Mouse (Mus musculus) lung, embryonic 16.5 days (tissue): ENCODE measurements around the gene Stx6. TPM values are rescaled to one million over a fixed set of nuclear protein-coding genes. Genes with fewer than 3 reads are reported as not detected.

Source experiments
- ATAC-seq: fragments of 200-750 bp; cut with Nextera tagmentation; 2 replicates; pipeline ENCODE4 v1.8.0; 2017; ENCODE audit warnings: low read depth, mild to moderate bottlenecking, moderate library complexity
- H3K27ac ChIP-seq: fragments of 300-500 bp; sonication (generic); 2 replicates; pipeline ENCODE4 v1.5.1; 2014; ENCODE audit warnings: mild to moderate bottlenecking, control low read depth, low read length
- H3K27me3 ChIP-seq: fragments of 300-500 bp; sonication (generic); 2 replicates; pipeline ENCODE4 v1.6.1; 2014; ENCODE audit warnings: low read depth, low read length, mixed read lengths; ENCODE audit not compliant: control insufficient read depth, insufficient read depth
- H3K36me3 ChIP-seq: fragments of 300-500 bp; sonication (generic); 2 replicates; pipeline ENCODE4 v1.6.1; 2014; ENCODE audit warnings: low read length; ENCODE audit not compliant: control insufficient read depth, insufficient read depth
- H3K4me1 ChIP-seq: fragments of 300-500 bp; sonication (generic); replicated peaks from 2 replicates; pipeline ENCODE4 v1.6.1; 2014; ENCODE audit warnings: low read length, mixed read lengths; ENCODE audit not compliant: control insufficient read depth, insufficient read depth
- H3K4me2 ChIP-seq: fragments of 300-500 bp; sonication (generic); 2 replicates; pipeline ENCODE4 v1.6.1; 2014; ENCODE audit warnings: low read depth, low read length, control low read depth
- H3K4me3 ChIP-seq: fragments of 300-500 bp; sonication (generic); 2 replicates; pipeline ENCODE4 v1.5.1; 2014; ENCODE audit warnings: mild to moderate bottlenecking, low read length, control low read depth
- H3K9ac ChIP-seq: fragments of 300-500 bp; sonication (generic); 2 replicates; pipeline ENCODE4 v1.6.1; 2014; ENCODE audit warnings: low read length, control low read depth
- H3K9me3 ChIP-seq: fragments of 300-500 bp; sonication (generic); 2 replicates; pipeline ENCODE4 v1.6.1; 2016; ENCODE audit warnings: low read length; ENCODE audit not compliant: control insufficient read depth
- WGBS: fragments of 180-500 bp; shearing (Covaris S2); extraction: QIAGEN DNeasy Blood & Tissue Kit; methylation state at CpG from one replicate; pipeline ENCODE4 v1.1.7; 2014; 5-methylcytosine and 5-hydroxymethylcytosine counted together
- polyA plus RNA-seq: library from polyadenylated mRNA; unstranded; fragments of >200 nt; fragmentation: Nextera tagmentation; extraction: Ambion mirVana; gene quantifications from 2 replicates; pipeline ENCODE4 v1.2.1, GENCODE M21; 2015

Gene Stx6
- polyA plus RNA-seq, 1 experiment from 2014 or later, result 72.8 TPM

GRCm38 (mm10) chr1:155250531-155251135, 92.1 kb downstream of the Stx6 start:
- no peaks in the 10 kb centered on the region for H3K36me3 ChIP-seq
- WGBS, result 54% methylated on average over 4 of the region's 4 CpGs
- H3K27ac ChIP-seq, result no peak overlapping the region
- no peaks in the 10 kb centered on the region for H3K4me1 ChIP-seq
- no peaks in the 10 kb centered on the region; the same call in 1 of the 2 replicates for H3K27me3 ChIP-seq
- no peak for ATAC-seq
- H3K4me2 ChIP-seq, result no peak overlapping the region
- H3K9me3 ChIP-seq, result no peaks in the 10 kb centered on the region
- H3K4me3 ChIP-seq, result no peak overlapping the region
- H3K9ac ChIP-seq, result no peak overlapping the region

GRCm38 (mm10) chr1:155251596-155251995, 93.1 kb downstream of the Stx6 start:
- H3K27me3 ChIP-seq, result no peaks in the 10 kb centered on the region; the same call in 1 of the 2 replicates
- H3K4me2 ChIP-seq, result no peak overlapping the region
- H3K9me3 ChIP-seq, result no peaks in the 10 kb centered on the region
- H3K9ac ChIP-seq, result no peak overlapping the region
- 69% methylated on average over 5 of the region's 5 CpGs for WGBS
- no peak overlapping the region for H3K27ac ChIP-seq
- no peak overlapping the region for H3K4me3 ChIP-seq
- no peak for ATAC-seq
- H3K36me3 ChIP-seq, result no peaks in the 10 kb centered on the region
- H3K4me1 ChIP-seq, result no peaks in the 10 kb centered on the region

GRCm38 (mm10) chr1:155252631-155253121, 94.2 kb downstream of the Stx6 start:
- WGBS, result 25% methylated on average over 6 of the region's 6 CpGs
- H3K4me1 ChIP-seq, result no peaks in the 10 kb centered on the region
- no peak overlapping the region for H3K4me3 ChIP-seq
- no peak overlapping the region for H3K9ac ChIP-seq
- ATAC-seq, result no peak
- no peaks in the 10 kb centered on the region for H3K36me3 ChIP-seq
- no peak overlapping the region for H3K4me2 ChIP-seq
- H3K27me3 ChIP-seq, result no peaks in the 10 kb centered on the region; the same call in 1 of the 2 replicates
- no peak overlapping the region for H3K27ac ChIP-seq
- no peaks in the 10 kb centered on the region for H3K9me3 ChIP-seq

- Histone ChIP-seq H3K4me2 (no peak overlapping the region), H3K27ac (no peak overlapping the region), H3K9ac (no peak overlapping the region), H3K36me3 (no peaks in the 10 kb centered on the region), H3K27me3 (no peaks in the 10 kb centered on the region; the same call in 1 of the 2 replicates), H3K4me3 (no peak overlapping the region), H3K9me3 (no peaks in the 10 kb centered on the region), H3K4me1 (no peaks in the 10 kb centered on the region)
- no peak for ATAC-seq
- 65% methylated on average over 12 of the region's 12 CpGs for WGBS
Measured at GRCm38 (mm10) chr1:155253126-155253525, 94.6 kb downstream of the Stx6 start.

- H3K9ac ChIP-seq, result no peak overlapping the region
- H3K4me1 ChIP-seq, result no peaks in the 10 kb centered on the region
- ATAC-seq, result no peak
- H3K27me3 ChIP-seq, result no peaks in the 10 kb centered on the region; the same call in 1 of the 2 replicates
- no peak overlapping the region for H3K4me2 ChIP-seq
- no peaks in the 10 kb centered on the region for H3K9me3 ChIP-seq
- no peak overlapping the region for H3K27ac ChIP-seq
- WGBS, result 78% methylated on average over 8 of the region's 8 CpGs
- H3K36me3 ChIP-seq, result no peaks in the 10 kb centered on the region
- no peak overlapping the region for H3K4me3 ChIP-seq
Measured at GRCm38 (mm10) chr1:155254309-155254708, 95.8 kb downstream of the Stx6 start.

Other genes with a start within 250 kb of the Stx6 start
- 4.3 and 4.5 TPM in 2 replicates for gene Ier5, start 59.1 kb upstream of the Stx6 start, polyA plus RNA-seq
- 13.9 and 14.0 TPM in 2 replicates for gene Mr1, start 11.9 kb upstream of the Stx6 start, polyA plus RNA-seq
- gene BC034090, start 85.7 kb downstream of the Stx6 start, polyA plus RNA-seq, result 4.4 and 4.8 TPM in 2 replicates